Mouse (Mus musculus) heart, adult 9 months (tissue): ENCODE measurements around the gene Prmt8.

Experiments
- DNase-seq, 2 experiments: peaks; one replicate each; pipeline ENCODE4 v3.0.0; 2022; ENCODE audit warnings: low spot score in 2 of 2

The Prmt8 gene

DNA sequence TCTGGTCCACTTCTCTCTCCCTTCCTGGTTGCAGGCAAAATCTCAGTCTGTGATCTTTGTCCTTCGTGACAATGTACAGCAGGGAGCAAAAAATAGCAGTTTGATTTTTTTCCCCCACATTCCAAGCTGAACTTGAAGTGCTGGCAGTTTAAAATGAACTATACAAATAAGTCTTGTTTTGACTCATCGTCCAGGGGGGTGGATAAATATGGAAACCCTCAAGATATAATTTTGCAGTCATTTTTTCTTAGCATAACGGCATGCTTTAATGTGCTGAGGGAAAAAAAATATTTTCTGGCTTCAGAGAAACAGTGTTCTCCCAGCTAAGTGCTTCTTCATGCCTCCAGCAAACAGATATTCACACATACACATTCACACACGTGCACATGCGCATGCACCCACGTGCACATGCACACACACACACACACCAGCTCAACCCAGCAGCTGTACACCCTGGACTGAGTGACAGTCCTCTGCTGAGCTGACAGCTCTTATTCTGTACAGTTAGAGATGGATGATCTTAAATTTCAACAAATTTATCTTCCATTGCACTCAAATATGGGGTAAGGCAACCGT is 107.5 kb downstream of the Prmt8 start:
- DNase-seq: no peak

DNA sequence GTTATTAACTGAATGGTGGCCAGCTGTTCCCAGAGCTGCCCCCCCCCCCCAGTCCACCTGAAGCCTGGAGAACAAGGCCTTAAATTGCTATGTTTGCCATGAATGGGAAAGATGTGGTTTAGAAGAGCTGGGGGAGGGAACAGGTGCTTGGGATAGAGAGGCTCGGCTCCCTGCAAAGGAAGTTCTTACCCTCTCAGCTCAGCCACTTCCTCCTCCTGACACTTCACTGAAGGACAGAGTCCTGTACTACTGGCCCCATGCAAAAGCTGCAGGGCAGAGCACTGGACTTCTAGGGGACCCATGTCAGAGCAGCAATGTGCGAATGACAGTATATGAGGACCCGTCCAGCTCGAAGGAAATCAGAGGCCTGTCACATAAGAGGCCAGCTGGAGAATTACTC is 109.3 kb downstream of the Prmt8 start:
- no peak for DNase-seq

DNA sequence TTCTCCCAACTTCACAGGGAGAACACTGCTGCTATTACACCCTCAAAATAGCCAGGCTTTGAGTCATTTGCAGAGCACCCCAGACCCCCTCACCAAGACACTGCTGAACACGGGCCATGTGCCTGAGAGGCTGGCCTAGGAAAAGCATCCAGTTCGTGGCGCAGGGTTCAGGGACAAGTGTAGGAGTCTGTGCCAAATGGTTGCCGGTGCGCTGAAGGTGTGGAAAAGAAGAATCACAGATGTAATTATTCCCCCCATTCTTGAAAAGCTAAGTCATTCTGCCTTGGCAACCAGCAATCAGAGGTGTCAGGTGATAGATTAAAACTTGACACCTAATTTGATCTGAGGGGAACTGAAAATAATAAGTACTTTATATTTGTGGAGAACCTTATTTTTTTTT is 109.8 kb downstream of the Prmt8 start:
- DNase-seq: no peak

DNA sequence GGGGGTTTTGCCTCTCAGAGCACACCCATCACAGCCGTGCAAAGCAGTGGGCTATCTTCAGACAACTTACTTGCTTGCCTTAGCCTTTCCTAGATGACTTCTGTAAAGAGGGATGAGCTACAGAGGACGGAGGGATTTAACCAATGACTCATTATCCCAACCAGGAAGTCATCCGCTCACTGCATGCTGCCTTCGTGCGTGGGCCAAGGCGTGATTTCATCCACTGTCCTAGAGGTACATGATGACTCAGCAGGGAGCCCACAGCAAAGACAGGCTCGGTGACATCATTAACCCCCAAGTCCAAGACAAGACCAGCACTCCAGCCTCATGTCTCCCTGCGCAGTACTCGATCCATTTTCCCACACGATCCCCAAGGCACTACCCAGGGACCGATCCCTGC is 112.1 kb downstream of the Prmt8 start:
- DNase-seq: no peak

- DNase-seq: no peak
These were observed 113.3 kb downstream of the Prmt8 start for GRCm38 (mm10) chr6:127655988-127656387.

DNA sequence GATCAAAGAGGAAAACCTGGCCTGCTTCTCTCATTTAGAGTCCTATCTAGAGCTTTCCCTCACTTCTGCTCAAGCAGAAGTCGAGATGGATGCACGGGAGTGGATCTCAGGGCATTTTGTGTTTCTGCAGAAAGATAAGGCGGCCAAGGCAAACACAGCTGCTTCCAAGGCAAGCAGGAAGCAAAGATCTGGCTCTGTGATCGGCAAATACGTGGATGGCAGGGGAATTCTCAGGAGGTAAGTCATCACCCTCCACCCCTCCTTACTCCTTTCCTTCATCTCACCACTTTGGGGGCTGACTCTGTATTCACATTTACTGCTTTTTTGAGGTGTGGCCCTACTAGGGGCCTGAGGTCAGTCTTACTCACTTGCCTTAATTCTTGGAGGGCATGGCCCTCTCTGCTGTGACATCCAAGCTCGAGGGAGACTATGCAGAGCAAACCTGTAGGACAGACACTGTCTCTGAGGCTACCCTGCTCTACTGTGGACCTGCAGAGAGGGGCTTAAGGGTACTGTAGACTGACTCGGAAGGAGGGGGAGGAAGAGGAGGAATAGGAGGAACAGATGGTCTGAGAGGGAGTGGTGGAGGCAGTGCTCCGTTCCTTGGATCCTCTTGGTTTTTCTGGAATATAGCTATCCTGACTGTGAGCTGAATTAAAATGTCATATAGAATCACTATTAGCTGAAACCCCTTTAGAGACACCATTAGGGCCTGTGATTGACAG is 128.0 kb downstream of the Prmt8 start:
- DNase-seq: peak; percentile 9 to 14
